Mouse (Mus musculus) T-helper 1 cell (primary cell): Measurements from ENCODE around the gene Gm8212.

ENCODE experiments used
- in situ Hi-C: fragments of 300-600 bp; cut with MboI, MseI; formaldehyde crosslinking; loops from one replicate; pipeline ENCODE4 v1.15.1; 2025; ENCODE audit warnings: high pct_unique_total_duplicates

Gm8212 gene

DNA sequence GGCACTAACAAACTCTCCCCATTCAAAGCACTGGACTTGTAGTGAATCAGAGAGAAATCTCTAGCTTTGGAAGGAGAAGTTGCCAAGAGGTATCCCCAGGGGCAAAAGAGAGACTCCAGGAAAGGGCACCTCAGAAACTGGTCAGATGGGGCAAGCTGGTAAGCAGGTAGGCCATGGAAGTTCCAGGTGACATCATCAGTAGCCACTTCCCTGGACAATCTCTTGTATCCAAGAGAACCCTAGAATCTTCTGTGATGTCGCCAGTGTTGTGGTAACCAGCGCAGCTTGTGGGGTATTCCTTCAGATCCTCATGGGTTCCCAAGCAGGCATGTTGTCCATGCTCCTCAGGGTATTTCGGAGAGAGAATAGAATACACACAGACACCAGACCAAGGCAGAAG, at the start of gene Gm8212:
Gene Gm8212 (plus strand): TSS at position 301 of the 400 bp plus-strand sequence.
- in situ Hi-C loops = loop anchor here (5.0 kb wide), 1 partner anchor 385 kb away; the partner anchor contains the start of gene Gm8247

DNA sequence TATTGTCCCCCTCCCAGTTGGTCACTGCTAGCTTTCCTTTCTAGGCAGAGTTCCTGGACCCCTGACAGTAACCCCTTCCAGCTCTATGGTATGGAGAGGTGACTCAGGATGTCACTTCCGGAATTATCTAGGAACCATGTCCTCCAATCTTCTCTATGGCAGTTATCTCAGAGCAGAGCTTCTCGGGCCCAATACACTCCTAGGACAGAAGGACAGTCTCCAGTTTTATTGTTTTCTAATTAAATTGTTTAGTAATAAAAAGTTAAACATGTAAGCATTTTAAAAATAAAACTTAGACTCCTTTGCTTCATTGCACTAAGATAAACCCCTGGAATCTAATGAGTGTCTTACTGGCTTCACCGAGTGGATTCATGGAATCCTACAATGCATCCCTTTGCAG, 15.7 kb downstream of the Gm8212 start, which contains the start of gene 4930503E14Rik:
Gene 4930503E14Rik (minus strand): TSS at position 101 of the 400 bp plus-strand sequence.
- in situ Hi-C loops = loop anchor here (10.0 kb wide), 1 partner anchor 1852 kb away; no protein-coding TSS in a partner anchor

DNA sequence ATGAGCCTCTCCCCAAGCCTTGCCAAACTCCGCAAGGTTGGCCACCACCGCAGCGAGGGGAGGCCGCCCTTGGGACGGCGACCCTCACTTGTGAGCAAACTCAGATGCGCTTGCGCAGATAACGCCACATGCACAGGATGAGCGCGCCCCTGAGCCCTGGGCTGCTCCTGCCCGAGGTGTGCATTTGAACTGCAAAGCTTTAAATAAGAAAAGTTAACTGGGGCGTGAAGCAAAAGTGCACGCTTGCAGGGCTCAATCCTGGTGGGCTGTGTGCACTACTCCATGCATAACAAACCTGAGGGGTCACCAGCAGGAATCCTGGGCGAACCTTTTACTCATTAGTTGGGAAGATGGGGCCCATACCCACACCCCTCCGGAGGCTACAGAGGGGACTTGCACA, 50.6 kb downstream of the Gm8212 start:
- in situ Hi-C loops = loop anchor here (10.0 kb wide), 1 partner anchor 1793 kb away; no protein-coding TSS in a partner anchor
